Mouse (Mus musculus) mouse embryonic stem cell (cell line): ENCODE data around the gene Slx4ip.

Source experiments
- in situ Hi-C, 2 experiments: fragments of 300-500 bp; cut with MboI; formaldehyde crosslinking; loops; 1 replicate in 1 of 2; 3 replicates in 1 of 2; pipeline ENCODE4 v1.14.3; 2019 to 2020; ENCODE audit warnings: low sequenced_read_pairs in 2 of 2, low pct_unique_long_range_greater_than_20kb in 1 of 2, mixed read lengths in 1 of 2; ENCODE audit not compliant: unreplicated experiment in 1 of 2

Slx4ip gene

GRCm38 (mm10) chr2:137013151-137013550, 122.1 kb downstream of the Slx4ip start:
- in situ Hi-C loops, result no loop called here

- in situ Hi-C loops, result no loop called here
Measured at GRCm38 (mm10) chr2:137013811-137014350, 122.9 kb downstream of the Slx4ip start.

GRCm38 (mm10) chr2:137014423-137014822, 123.4 kb downstream of the Slx4ip start:
- in situ Hi-C loops, result no loop called here

- in situ Hi-C loops, result no loop called here
Measured at GRCm38 (mm10) chr2:137044122-137044521, 153.1 kb downstream of the Slx4ip start.

GRCm38 (mm10) chr2:137049367-137049766, 158.3 kb downstream of the Slx4ip start:
- in situ Hi-C loops, result no loop called here

- in situ Hi-C loops, result no loop called here
Measured at GRCm38 (mm10) chr2:137049906-137050305, 158.9 kb downstream of the Slx4ip start.

- in situ Hi-C loops, result no loop called here
Measured at GRCm38 (mm10) chr2:137063829-137064228, 172.8 kb downstream of the Slx4ip start.

GRCm38 (mm10) chr2:137064513-137064912, 173.5 kb downstream of the Slx4ip start:
- in situ Hi-C loops, result no loop called here

GRCm38 (mm10) chr2:137067479-137068110, 176.6 kb downstream of the Slx4ip start:
- in situ Hi-C loops, result no loop called here

- in situ Hi-C loops, result no loop called here
Measured at GRCm38 (mm10) chr2:137073473-137074312, 182.7 kb downstream of the Slx4ip start.

GRCm38 (mm10) chr2:137074313-137074620, 183.2 kb downstream of the Slx4ip start:
- in situ Hi-C loops, result no loop called here

- in situ Hi-C loops, result no loop called here
Measured at GRCm38 (mm10) chr2:137078771-137079170, 187.8 kb downstream of the Slx4ip start.

- in situ Hi-C loops, result no loop called here
Measured at GRCm38 (mm10) chr2:137079721-137080320, 188.8 kb downstream of the Slx4ip start.

GRCm38 (mm10) chr2:137080468-137080867, 189.4 kb downstream of the Slx4ip start:
- in situ Hi-C loops, result no loop called here

- in situ Hi-C loops, result no loop called here
Measured at GRCm38 (mm10) chr2:137081001-137081400, 190.0 kb downstream of the Slx4ip start.

- in situ Hi-C loops, result no loop called here
Measured at GRCm38 (mm10) chr2:137082896-137083620, 192.0 kb downstream of the Slx4ip start.

- in situ Hi-C loops, result no loop called here
Measured at GRCm38 (mm10) chr2:137085257-137085656, 194.2 kb downstream of the Slx4ip start.

- in situ Hi-C loops, result no loop called here
Measured at GRCm38 (mm10) chr2:137086621-137087395, 195.8 kb downstream of the Slx4ip start.
